Mouse (Mus musculus) C2C12 (cell line): ENCODE data around the gene Slc12a8. TPM values are rescaled to one million over a fixed set of nuclear protein-coding genes. Genes with fewer than 3 reads are reported as not detected.
A peak's percentile ranks its signal among the peaks of the same experiment; 100 is the strongest.

ENCODE experiments used
- H3K27me3 ChIP-seq: one replicate; pipeline ENCODE4 v1.6.1; 2011; ENCODE audit not compliant: control insufficient read depth, insufficient read depth, insufficient read length
- H3K36me3 ChIP-seq: one replicate; pipeline ENCODE4 v1.6.1; 2011; ENCODE audit not compliant: control insufficient read depth, insufficient read depth
- H3K4me3 ChIP-seq: one replicate; pipeline ENCODE4 v1.5.1; 2011; ENCODE audit warnings: mild to moderate bottlenecking, control low read depth; ENCODE audit not compliant: poor library complexity, insufficient read depth, severe bottlenecking
- H3K79me2 ChIP-seq: one replicate; pipeline ENCODE4 v1.6.1; 2011; ENCODE audit not compliant: control insufficient read depth, insufficient read depth
- H3K79me3 ChIP-seq: one replicate; pipeline ENCODE4 v1.6.1; 2011; ENCODE audit warnings: low read depth, control low read depth
- H3ac ChIP-seq: one replicate; pipeline ENCODE3; 2011; ENCODE audit warnings: low read depth; ENCODE audit not compliant: control insufficient read depth, insufficient read length
- CEBPB ChIP-seq: IDR thresholded peaks from one replicate; pipeline ENCODE4 v1.6.1; 2011; ENCODE audit warnings: low read depth, mild to moderate bottlenecking, control low read depth, moderate library complexity
- CTCF ChIP-seq: IDR thresholded peaks from one replicate; pipeline ENCODE4 v1.5.1; 2011; ENCODE audit not compliant: control insufficient read depth, insufficient read depth, insufficient read length
- FOSL1 ChIP-seq: IDR thresholded peaks from one replicate; pipeline ENCODE4 v1.8.0; 2011; ENCODE audit warnings: mild to moderate bottlenecking, low read length; ENCODE audit not compliant: poor library complexity, insufficient read depth, severe bottlenecking
- MAX ChIP-seq: IDR thresholded peaks from one replicate; pipeline ENCODE4 v1.6.1; 2011; ENCODE audit warnings: mild to moderate bottlenecking, control low read depth
- MYOD1 ChIP-seq: IDR thresholded peaks from one replicate; pipeline ENCODE4 v1.6.1; 2011; ENCODE audit warnings: low read depth; ENCODE audit not compliant: control insufficient read depth, insufficient read length
- MYOG ChIP-seq: IDR thresholded peaks from one replicate; pipeline ENCODE4 v1.6.1; 2011; ENCODE audit not compliant: control insufficient read depth, insufficient read length; ENCODE audit errors: extremely low read depth
- USF1 ChIP-seq: IDR thresholded peaks from one replicate; pipeline ENCODE4 v1.6.1; 2011; ENCODE audit warnings: low read depth, mild to moderate bottlenecking, control low read depth, moderate library complexity
- polyA plus RNA-seq: library from polyadenylated mRNA; unstranded; fragments of >200 nt; fragmentation: generic; extraction: Trizol; gene quantifications from one replicate; pipeline ENCODE4 v1.2.1, GENCODE M21; 2012; ENCODE audit warnings: missing spikeins

Gene Slc12a8
- polyA plus RNA-seq, 1 experiment, result 0.06 TPM

GRCm38 (mm10) chr16:33529502-33530454 is 12.7 kb downstream of the Slc12a8 start:
- H3K4me3 ChIP-seq, result no peak overlapping the region
- H3K36me3 ChIP-seq, result no peaks in the 10 kb centered on the region
- H3ac ChIP-seq, result no peak overlapping the region
- H3K79me3 ChIP-seq, result no peaks in the 10 kb centered on the region
- TF ChIP-seq MAX (no peak), MYOG (no peak), MYOD1 (no peak), FOSL1 (no peak), CTCF (no peak), USF1 (no peak), CEBPB (no peak)
- H3K27me3 ChIP-seq, result no peaks in the 10 kb centered on the region
- no peaks in the 10 kb centered on the region for H3K79me2 ChIP-seq

GRCm38 (mm10) chr16:33531184-33531583 is 14.1 kb downstream of the Slc12a8 start:
- no peak overlapping the region for H3ac ChIP-seq
- no peak overlapping the region for H3K4me3 ChIP-seq
- H3K36me3 ChIP-seq, result no peaks in the 10 kb centered on the region
- TF ChIP-seq USF1 (no peak), MYOG (no peak), FOSL1 (no peak), CEBPB (no peak), MAX (no peak), CTCF (no peak)
- H3K27me3 ChIP-seq, result no peaks in the 10 kb centered on the region
- no peaks in the 10 kb centered on the region for H3K79me3 ChIP-seq
- H3K79me2 ChIP-seq, result no peaks in the 10 kb centered on the region

- Histone ChIP-seq H3K79me3 (no peaks in the 10 kb centered on the region), H3ac (no peak overlapping the region), H3K27me3 (no peaks in the 10 kb centered on the region), H3K36me3 (no peaks in the 10 kb centered on the region), H3K4me3 (no peak overlapping the region), H3K79me2 (no peaks in the 10 kb centered on the region)
- no peak for TF ChIP-seq FOSL1
Measured at GRCm38 (mm10) chr16:33536456-33536855, 19.3 kb downstream of the Slc12a8 start.

GRCm38 (mm10) chr16:33537499-33538225 is 20.5 kb downstream of the Slc12a8 start:
- no peaks in the 10 kb centered on the region for H3K27me3 ChIP-seq
- TF ChIP-seq MAX (no peak), USF1 (peak; percentile 33)
- no peaks in the 10 kb centered on the region for H3K36me3 ChIP-seq
- H3ac ChIP-seq, result no peak overlapping the region
- no peaks in the 10 kb centered on the region for H3K79me3 ChIP-seq
- no peaks in the 10 kb centered on the region for H3K79me2 ChIP-seq
- no peak overlapping the region for H3K4me3 ChIP-seq

GRCm38 (mm10) chr16:33544346-33544745 is 27.2 kb downstream of the Slc12a8 start:
- H3K27me3 ChIP-seq, result no peaks in the 10 kb centered on the region
- no peaks in the 10 kb centered on the region for H3K36me3 ChIP-seq
- H3K79me3 ChIP-seq, result no peaks in the 10 kb centered on the region
- no peak overlapping the region for H3K4me3 ChIP-seq
- H3K79me2 ChIP-seq, result no peaks in the 10 kb centered on the region
- no peak overlapping the region for H3ac ChIP-seq
- TF ChIP-seq CEBPB, result no peak
- no peak for TF ChIP-seq MYOD1
- TF ChIP-seq CTCF, result no peak
- no peak for TF ChIP-seq USF1

GRCm38 (mm10) chr16:33545530-33545929 is 28.4 kb downstream of the Slc12a8 start:
- Histone ChIP-seq H3K36me3 (no peaks in the 10 kb centered on the region), H3K4me3 (no peak overlapping the region), H3ac (no peak overlapping the region), H3K79me3 (no peaks in the 10 kb centered on the region), H3K79me2 (no peaks in the 10 kb centered on the region), H3K27me3 (no peaks in the 10 kb centered on the region)
- TF ChIP-seq USF1, result no peak
